In genomic region chr3:127272801-127273200, GRCm38 (mm10) we compare ENCODE assay signal across 18 mouse cellular contexts.
"Had no signal": no experiment of that assay in that cellular context is flagged by ENCODE, and none has a peak within 500 bp of the region (broad histone marks: within the 10 kb centered on the region; RNA-seq: fewer than 3 reads in every experiment).

No protein-coding gene starts in this region.

- H3K4me3 ChIP-seq: kidney, embryonic 15.5 days; left cerebral cortex, adult 2 months; liver, embryonic 13.5 days; midbrain, embryonic 12.5 days; neural tube, embryonic 13.5 days; stomach, embryonic 15.5 days had no signal

- H3K36me3 ChIP-seq: kidney, embryonic 15.5 days; liver, embryonic 13.5 days; midbrain, embryonic 12.5 days; neural tube, embryonic 13.5 days; stomach, embryonic 15.5 days had no signal

- H3K9ac ChIP-seq: kidney, embryonic 15.5 days; liver, embryonic 13.5 days; midbrain, embryonic 12.5 days; neural tube, embryonic 13.5 days; stomach, embryonic 15.5 days had no signal

- DNase-seq: kidney, adult 11 months; kidney, adult 8-10 months; kidney, postnatal 10 days; kidney, postnatal 36 days; layer of hippocampus, postnatal 36 days; liver, embryonic 13.5 days; lung, adult 2 months; lung, postnatal 14 days; lung, postnatal 4 days; right cerebral cortex, adult 18-20 months; right cerebral cortex, postnatal 14 days; right cerebral cortex, postnatal 4 days; thymus, postnatal 25 days had no signal

- H3K9me3 ChIP-seq: kidney, embryonic 15.5 days; liver, embryonic 13.5 days; midbrain, embryonic 12.5 days; neural tube, embryonic 13.5 days; stomach, embryonic 15.5 days had no signal

- H3K4me1 ChIP-seq: kidney, embryonic 15.5 days; liver, embryonic 13.5 days; stomach, embryonic 15.5 days had no signal

- H3K27ac ChIP-seq: kidney, embryonic 15.5 days; left cerebral cortex, adult 2 months; liver, embryonic 13.5 days; midbrain, embryonic 12.5 days; neural tube, embryonic 13.5 days; stomach, embryonic 15.5 days had no signal

- H3K27me3 ChIP-seq: kidney, embryonic 15.5 days; liver, embryonic 13.5 days; midbrain, embryonic 12.5 days; neural tube, embryonic 13.5 days; stomach, embryonic 15.5 days had no signal

- H3K4me2 ChIP-seq: kidney, embryonic 15.5 days; liver, embryonic 13.5 days; midbrain, embryonic 12.5 days; neural tube, embryonic 13.5 days; stomach, embryonic 15.5 days had no signal
